Mouse (Mus musculus): ENCODE data around the gene Clrn1. TPM values are rescaled to one million over a fixed set of nuclear protein-coding genes. Genes with fewer than 3 reads are reported as not detected.
"Not testable (repeated sequence)": the region's sequence is repeated elsewhere in the genome, so short reads cannot be mapped to it uniquely, and the experiment has no call there.

Clrn1 gene
- polyA plus RNA-seq, 1 experiment from 2014 or later = 0.09 TPM

DNA sequence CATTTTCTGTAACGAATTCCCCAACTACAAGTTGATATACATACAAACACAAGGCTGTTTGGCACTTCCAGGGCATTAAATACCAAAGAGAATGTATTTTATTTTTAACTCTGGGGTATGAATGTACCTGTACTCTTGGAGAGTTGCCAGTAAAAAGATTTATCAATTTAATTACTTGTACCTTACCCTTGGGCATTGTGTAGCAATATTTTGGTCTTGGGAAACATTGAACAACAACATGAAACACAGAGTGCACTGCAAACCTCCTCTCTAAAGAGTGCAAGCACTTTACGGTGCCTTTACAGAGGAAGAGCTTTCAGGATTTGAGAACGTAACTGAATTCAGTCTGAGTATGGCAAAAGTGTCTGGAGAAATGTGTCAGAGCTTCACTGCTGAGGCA, 9.4 kb upstream of the Clrn1 start:
- H3K4me3 ChIP-seq (ENCODE audit: low read depth, low read length) = no peak overlapping the region
- no peak overlapping the region for H3K9ac ChIP-seq (ENCODE audit: low read depth, low read length)
- H3K27me3 ChIP-seq (ENCODE audit: control insufficient read depth, insufficient read depth, low read length) = no peaks in the 10 kb centered on the region
- no peaks in the 10 kb centered on the region for H3K4me1 ChIP-seq (ENCODE audit: control insufficient read depth, insufficient read depth, low read length)
- no peak overlapping the region for H3K4me2 ChIP-seq
- no peak for ATAC-seq (replicated peaks; ENCODE audit: insufficient number of reproducible peaks, low FRiP score, low TSS enrichment)
- H3K36me3 ChIP-seq (ENCODE audit: control insufficient read depth, insufficient read depth, low read length) = no peaks in the 10 kb centered on the region
- no peaks in the 10 kb centered on the region for H3K9me3 ChIP-seq (replicated peaks; ENCODE audit: control insufficient read depth, low read length)
- 78% methylated on average over 3 of the region's 3 CpGs for WGBS (ENCODE audit: insufficient replicate concordance)
- H3K27ac ChIP-seq (ENCODE audit: low read depth, low read length) = no peak overlapping the region

DNA sequence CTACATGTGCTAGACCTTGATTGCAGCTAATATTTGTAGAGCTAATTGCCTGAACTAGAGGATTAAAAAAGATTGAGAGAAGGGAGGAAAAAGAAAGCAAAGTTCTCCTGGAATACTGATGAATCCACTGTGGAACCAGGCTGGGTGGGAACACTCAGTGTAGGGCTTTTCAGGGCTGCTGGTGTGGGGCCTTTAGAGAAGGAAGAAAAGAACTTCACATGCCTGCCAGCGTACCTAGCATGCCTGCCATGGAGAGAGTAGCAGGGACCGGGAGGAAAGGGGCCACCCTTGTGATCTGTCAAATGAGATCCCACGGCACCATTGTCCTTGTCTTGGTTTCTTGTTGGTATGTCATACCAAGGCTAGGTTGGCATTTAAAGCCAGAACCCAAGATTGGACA, 4.5 kb upstream of the Clrn1 start:
- H3K4me3 ChIP-seq (ENCODE audit: low read depth, low read length) = no peak overlapping the region
- 58% methylated on average over 3 of the region's 3 CpGs for WGBS (ENCODE audit: insufficient replicate concordance)
- H3K4me1 ChIP-seq (ENCODE audit: control insufficient read depth, insufficient read depth, low read length) = no peaks in the 10 kb centered on the region
- H3K27ac ChIP-seq (ENCODE audit: low read depth, low read length) = no peak overlapping the region
- no peak overlapping the region for H3K4me2 ChIP-seq
- no peaks in the 10 kb centered on the region for H3K36me3 ChIP-seq (ENCODE audit: control insufficient read depth, insufficient read depth, low read length)
- ATAC-seq (replicated peaks; ENCODE audit: insufficient number of reproducible peaks, low FRiP score, low TSS enrichment) = no peak
- H3K27me3 ChIP-seq (ENCODE audit: control insufficient read depth, insufficient read depth, low read length) = no peaks in the 10 kb centered on the region
- H3K9me3 ChIP-seq (replicated peaks; ENCODE audit: control insufficient read depth, low read length) = no peaks in the 10 kb centered on the region
- H3K9ac ChIP-seq (ENCODE audit: low read depth, low read length) = no peak overlapping the region

DNA sequence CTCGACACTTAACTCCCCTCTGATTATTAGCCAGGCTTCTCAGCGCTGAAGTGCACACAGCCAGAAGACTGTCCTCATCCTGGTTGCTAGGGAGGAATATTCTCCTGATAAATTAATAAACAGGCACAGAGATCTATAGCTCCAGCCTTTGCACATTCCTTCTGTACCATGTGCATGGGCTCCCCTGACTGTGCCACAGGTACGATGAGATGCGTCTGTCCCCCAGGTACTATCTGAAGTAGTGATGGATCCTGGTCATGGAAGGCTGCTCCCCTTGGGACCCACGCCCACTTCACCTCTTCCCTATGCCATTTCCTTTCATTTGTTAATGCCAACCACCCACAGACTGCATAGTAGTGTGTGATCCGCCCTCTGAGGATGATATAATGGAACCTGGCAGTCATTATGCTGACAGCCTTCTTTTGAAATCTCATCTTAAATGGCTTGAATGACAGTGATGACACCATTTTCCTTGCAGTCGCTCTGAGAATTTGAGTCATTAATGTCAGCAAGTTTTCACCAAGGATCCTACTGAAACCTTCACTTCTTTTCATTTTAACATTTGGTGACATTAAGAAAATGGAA, 3.1 kb upstream of the Clrn1 start:
- ATAC-seq (replicated peaks; ENCODE audit: insufficient number of reproducible peaks, low FRiP score, low TSS enrichment) = no peak
- Histone ChIP-seq H3K27me3 (ENCODE audit: control insufficient read depth, insufficient read depth, low read length) (no peaks in the 10 kb centered on the region), H3K4me1 (ENCODE audit: control insufficient read depth, insufficient read depth, low read length) (no peaks in the 10 kb centered on the region), H3K36me3 (ENCODE audit: control insufficient read depth, insufficient read depth, low read length) (no peaks in the 10 kb centered on the region), H3K9me3 (replicated peaks; ENCODE audit: control insufficient read depth, low read length) (no peaks in the 10 kb centered on the region), H3K9ac (ENCODE audit: low read depth, low read length) (no peak overlapping the region), H3K4me3 (ENCODE audit: low read depth, low read length) (no peak overlapping the region), H3K4me2 (no peak overlapping the region), H3K27ac (ENCODE audit: low read depth, low read length) (no peak overlapping the region)
- WGBS (ENCODE audit: insufficient replicate concordance) = 81% methylated on average over 7 of the region's 7 CpGs

DNA sequence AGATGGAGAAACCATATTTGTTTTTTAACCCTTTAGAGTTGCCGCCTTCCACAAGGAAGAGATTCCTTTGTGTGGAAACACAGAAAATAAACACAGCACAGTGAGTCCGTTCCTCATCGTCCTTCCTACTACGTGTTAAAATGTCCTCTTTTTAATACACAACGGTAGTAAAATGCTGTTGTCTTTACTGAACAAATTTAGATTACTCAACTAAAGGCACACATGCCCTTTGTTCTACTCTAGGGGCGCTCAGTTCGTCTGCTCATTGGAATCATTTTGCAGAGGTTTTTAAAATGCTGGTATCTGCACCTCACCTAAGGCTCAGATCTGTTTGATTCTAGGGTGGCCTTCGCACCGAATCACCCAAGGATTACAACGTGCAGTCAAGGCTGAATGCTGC, 2.6 kb upstream of the Clrn1 start:
- no peak overlapping the region for H3K4me2 ChIP-seq
- no peak overlapping the region for H3K27ac ChIP-seq (ENCODE audit: low read depth, low read length)
- no peak for ATAC-seq (replicated peaks; ENCODE audit: insufficient number of reproducible peaks, low FRiP score, low TSS enrichment)
- no peak overlapping the region for H3K9ac ChIP-seq (ENCODE audit: low read depth, low read length)
- H3K9me3 ChIP-seq (replicated peaks; ENCODE audit: control insufficient read depth, low read length) = no peaks in the 10 kb centered on the region
- no peaks in the 10 kb centered on the region for H3K36me3 ChIP-seq (ENCODE audit: control insufficient read depth, insufficient read depth, low read length)
- no peaks in the 10 kb centered on the region for H3K27me3 ChIP-seq (ENCODE audit: control insufficient read depth, insufficient read depth, low read length)
- H3K4me1 ChIP-seq (ENCODE audit: control insufficient read depth, insufficient read depth, low read length) = 0 out of 2 replicates have a peak, but pooled peaks cover 3% of the 10 kb centered on the region
- H3K4me3 ChIP-seq (ENCODE audit: low read depth, low read length) = no peak overlapping the region
- 84% methylated on average over 10 of the region's 10 CpGs for WGBS (ENCODE audit: insufficient replicate concordance)

DNA sequence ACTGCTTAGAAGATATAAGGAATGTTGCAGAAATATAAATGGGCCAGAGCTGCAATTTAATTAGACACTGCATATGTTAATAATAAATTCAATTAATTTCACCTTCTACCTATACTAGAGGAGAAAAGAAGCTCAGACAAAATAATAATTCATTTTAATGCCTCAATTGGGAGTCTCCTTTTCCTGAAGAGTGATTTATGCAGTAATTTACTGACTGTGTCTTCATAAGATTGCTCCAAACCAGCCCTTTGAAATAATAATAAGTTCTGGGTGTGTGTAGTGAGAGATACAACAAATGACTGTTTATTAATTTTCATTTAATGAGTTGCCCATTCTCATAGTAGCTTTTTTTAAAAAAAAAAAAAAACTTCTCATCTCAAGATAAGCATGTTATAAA, 1.6 kb downstream of the Clrn1 start:
- H3K27me3 ChIP-seq (ENCODE audit: control insufficient read depth, insufficient read depth, low read length) = no peaks in the 10 kb centered on the region

DNA sequence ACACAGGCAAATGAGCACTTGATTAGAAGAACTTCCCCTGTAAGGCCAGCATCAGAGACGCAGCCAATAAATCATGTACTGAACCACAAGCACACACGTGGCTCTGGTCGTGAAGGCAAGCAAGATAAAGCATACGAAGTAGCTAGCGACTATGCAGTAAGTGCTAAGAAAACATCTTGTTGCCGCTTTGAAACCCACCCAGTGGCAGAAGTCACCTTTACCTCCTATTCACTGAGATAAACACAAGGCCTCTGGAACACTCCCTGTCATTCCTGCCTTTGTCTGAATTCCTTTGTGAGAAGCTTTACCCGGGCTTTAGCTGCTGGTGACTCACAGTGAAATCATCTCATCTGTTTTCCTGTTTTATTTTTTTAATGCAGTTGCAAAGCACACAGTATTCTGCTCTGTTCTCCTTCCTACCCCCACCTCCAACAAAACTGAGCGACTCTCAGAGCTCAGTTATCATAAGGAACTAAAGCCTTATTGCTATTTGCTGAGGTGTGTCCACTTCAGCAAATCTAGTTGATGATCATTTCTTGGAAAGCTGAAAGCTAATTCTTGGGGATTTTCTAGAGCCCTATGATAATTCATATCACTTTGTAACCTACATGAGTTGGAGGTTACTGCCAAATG, 2.1 kb downstream of the Clrn1 start:
- 25% methylated on average over 8 of the region's 8 CpGs for WGBS (ENCODE audit: insufficient replicate concordance)
- Histone ChIP-seq H3K4me3 (ENCODE audit: low read depth, low read length) (no peak overlapping the region), H3K36me3 (ENCODE audit: control insufficient read depth, insufficient read depth, low read length) (no peaks in the 10 kb centered on the region), H3K4me1 (ENCODE audit: control insufficient read depth, insufficient read depth, low read length) (0 out of 2 replicates have a peak, but pooled peaks cover 3% of the 10 kb centered on the region), H3K27me3 (ENCODE audit: control insufficient read depth, insufficient read depth, low read length) (no peaks in the 10 kb centered on the region), H3K4me2 (no peak overlapping the region), H3K9ac (ENCODE audit: low read depth, low read length) (no peak overlapping the region), H3K9me3 (replicated peaks; ENCODE audit: control insufficient read depth, low read length) (no peaks in the 10 kb centered on the region), H3K27ac (ENCODE audit: low read depth, low read length) (no peak overlapping the region)
- no peak for ATAC-seq (replicated peaks; ENCODE audit: insufficient number of reproducible peaks, low FRiP score, low TSS enrichment)

More for the DNA sequence above, 1.6 kb downstream of the Clrn1 start:
- ATAC-seq (replicated peaks; ENCODE audit: insufficient number of reproducible peaks, low FRiP score, low TSS enrichment) = no peak
- H3K4me1 ChIP-seq (ENCODE audit: control insufficient read depth, insufficient read depth, low read length) = 0 out of 2 replicates have a peak, but pooled peaks cover 3% of the 10 kb centered on the region
- H3K4me2 ChIP-seq = no peak overlapping the region
- H3K9ac ChIP-seq (ENCODE audit: low read depth, low read length) = no peak overlapping the region
- no peak overlapping the region for H3K27ac ChIP-seq (ENCODE audit: low read depth, low read length)
- no peaks in the 10 kb centered on the region for H3K9me3 ChIP-seq (replicated peaks; ENCODE audit: control insufficient read depth, low read length)
- no peaks in the 10 kb centered on the region for H3K36me3 ChIP-seq (ENCODE audit: control insufficient read depth, insufficient read depth, low read length)
- H3K4me3 ChIP-seq (ENCODE audit: low read depth, low read length) = no peak overlapping the region

DNA sequence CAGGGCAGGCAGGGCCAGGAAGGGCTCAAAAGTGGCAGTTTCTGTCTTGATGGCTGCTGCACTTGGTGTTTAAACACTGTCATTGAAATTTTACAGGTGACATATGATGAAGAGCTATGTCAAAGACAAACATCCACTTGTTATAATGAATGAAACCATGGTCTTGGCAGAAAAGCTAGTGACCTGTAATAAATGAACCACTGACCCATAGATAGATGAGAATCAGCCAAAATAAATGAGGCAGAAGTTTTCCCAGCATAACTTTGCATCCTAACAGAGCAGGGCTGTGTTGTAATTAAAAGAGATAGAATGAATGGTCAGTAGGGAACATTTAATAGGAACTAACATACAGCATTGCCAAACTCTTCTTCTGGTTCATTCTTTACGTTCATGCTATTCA, 4.1 kb downstream of the Clrn1 start:
- H3K4me3 ChIP-seq (ENCODE audit: low read depth, low read length) = no peak overlapping the region
- H3K4me2 ChIP-seq = no peak overlapping the region
- no peak overlapping the region for H3K27ac ChIP-seq (ENCODE audit: low read depth, low read length)
- H3K9ac ChIP-seq (ENCODE audit: low read depth, low read length) = no peak overlapping the region
- WGBS (ENCODE audit: insufficient replicate concordance) = 91% methylated on average over 1 of the region's 1 CpGs
- H3K27me3 ChIP-seq (ENCODE audit: control insufficient read depth, insufficient read depth, low read length) = no peaks in the 10 kb centered on the region
- H3K9me3 ChIP-seq (replicated peaks; ENCODE audit: control insufficient read depth, low read length) = no peaks in the 10 kb centered on the region
- no peak for ATAC-seq (replicated peaks; ENCODE audit: insufficient number of reproducible peaks, low FRiP score, low TSS enrichment)
- 0 out of 2 replicates have a peak, but pooled peaks cover 3% of the 10 kb centered on the region for H3K4me1 ChIP-seq (ENCODE audit: control insufficient read depth, insufficient read depth, low read length)
- H3K36me3 ChIP-seq (ENCODE audit: control insufficient read depth, insufficient read depth, low read length) = no peaks in the 10 kb centered on the region

DNA sequence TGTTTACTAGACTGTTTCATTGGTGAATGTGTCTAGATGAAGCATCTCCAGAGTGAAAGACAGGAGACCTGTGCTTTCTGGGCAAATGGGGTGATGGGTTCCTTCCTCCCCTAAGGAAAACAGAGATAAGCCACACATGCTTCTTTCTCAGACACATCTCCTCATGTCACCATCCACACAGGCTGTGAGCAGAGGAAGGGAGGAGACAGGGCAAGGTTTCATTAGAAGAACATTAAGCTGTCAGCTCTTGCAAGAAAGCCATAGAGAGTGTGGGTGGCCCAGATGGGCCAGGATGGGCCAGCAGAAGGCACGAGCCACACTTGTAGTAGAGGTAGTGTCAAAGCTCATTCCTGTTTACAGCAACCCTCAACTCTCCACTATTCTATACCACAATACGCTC, 5.0 kb downstream of the Clrn1 start:
- Histone ChIP-seq H3K4me1 (ENCODE audit: control insufficient read depth, insufficient read depth, low read length) (0 out of 2 replicates have a peak, but pooled peaks cover 3% of the 10 kb centered on the region), H3K4me3 (ENCODE audit: low read depth, low read length) (no peak overlapping the region), H3K9ac (ENCODE audit: low read depth, low read length) (no peak overlapping the region), H3K27ac (ENCODE audit: low read depth, low read length) (no peak overlapping the region), H3K9me3 (replicated peaks; ENCODE audit: control insufficient read depth, low read length) (no peaks in the 10 kb centered on the region), H3K36me3 (ENCODE audit: control insufficient read depth, insufficient read depth, low read length) (no peaks in the 10 kb centered on the region), H3K4me2 (no peak overlapping the region), H3K27me3 (ENCODE audit: control insufficient read depth, insufficient read depth, low read length) (no peaks in the 10 kb centered on the region)
- no peak for ATAC-seq (replicated peaks; ENCODE audit: insufficient number of reproducible peaks, low FRiP score, low TSS enrichment)
- WGBS (ENCODE audit: insufficient replicate concordance) = 90% methylated on average over 2 of the region's 2 CpGs

DNA sequence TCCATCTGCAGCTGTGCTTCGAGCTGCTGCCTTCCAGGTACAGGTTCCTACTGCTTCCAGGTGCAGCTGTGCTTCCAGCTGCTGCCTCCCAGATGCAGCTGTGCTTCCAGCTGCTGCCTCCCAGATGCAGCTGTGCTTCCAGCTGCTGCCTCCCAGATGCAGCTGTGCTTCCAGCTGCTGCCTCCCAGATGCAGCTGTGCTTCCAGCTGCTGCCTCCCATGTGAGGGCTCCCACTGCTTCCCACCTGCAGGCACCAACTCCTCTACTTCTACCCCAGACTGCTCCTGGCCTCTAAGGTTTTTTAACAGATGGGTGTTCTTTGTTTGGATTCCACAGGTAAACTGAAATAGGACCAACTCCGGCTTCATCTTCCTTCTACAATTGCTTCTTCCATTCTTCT, 13.3 kb downstream of the Clrn1 start:
- not testable (repeated sequence) for H3K9me3 ChIP-seq (replicated peaks; ENCODE audit: control insufficient read depth, low read length); H3K9ac ChIP-seq (ENCODE audit: low read depth, low read length); H3K4me2 ChIP-seq; H3K36me3 ChIP-seq (ENCODE audit: control insufficient read depth, insufficient read depth, low read length); ATAC-seq (replicated peaks; ENCODE audit: insufficient number of reproducible peaks, low FRiP score, low TSS enrichment); H3K4me1 ChIP-seq (ENCODE audit: control insufficient read depth, insufficient read depth, low read length); H3K4me3 ChIP-seq (ENCODE audit: low read depth, low read length); H3K27ac ChIP-seq (ENCODE audit: low read depth, low read length); H3K27me3 ChIP-seq (ENCODE audit: control insufficient read depth, insufficient read depth, low read length)
- 79% methylated on average over 2 of the region's 2 CpGs for WGBS (ENCODE audit: insufficient replicate concordance)

Data from heart, embryonic 11.5 days (tissue).